Mouse (Mus musculus) activated CD4-positive, CD25-positive, alpha-beta regulatory T cell, adult 9 weeks (primary cell): Measurements from ENCODE around the gene Tssk6. TPM values are rescaled to one million over a fixed set of nuclear protein-coding genes. Genes with fewer than 3 reads are reported as not detected.

ENCODE experiments used
- polyA plus RNA-seq: library from polyadenylated mRNA; unstranded; fragments of 100-300 nt; shearing (Covaris generic); gene quantifications from one replicate; pipeline ENCODE4 v1.2.1, GENCODE M21; 2017

The Tssk6 gene
- 1.6 TPM for polyA plus RNA-seq

GRCm38 (mm10) chr8:69902163-69903062 lies at the start of gene Tssk6, which contains the start of the genes Ndufa13 and Yjefn3:
Gene Tssk6 (plus strand): TSS chr8:69902184.
Gene Ndufa13 (minus strand): TSS chr8:69902558.
Gene Yjefn3 (minus strand): TSS chr8:69902712.

GRCm38 (mm10) chr8:69887289-69888243 lies 14.4 kb upstream of the Tssk6 start, which contains the start of gene Cilp2:
Gene Cilp2 (minus strand): TSS chr8:69887687.

Other genes starting within 250 kb of the Tssk6 start
- 0.37 TPM for gene Zfp964, start 247.7 kb upstream of the Tssk6 start, polyA plus RNA-seq
- gene Zfp869, start 191.5 kb upstream of the Tssk6 start, polyA plus RNA-seq, result 59.3 TPM
- 10.9 TPM for gene Zfp963, start 152.2 kb upstream of the Tssk6 start, polyA plus RNA-seq
- gene Gm20422, start 127.3 kb upstream of the Tssk6 start, polyA plus RNA-seq, result not detected
- 20.3 TPM for gene Atp13a1, start 111.0 kb upstream of the Tssk6 start, polyA plus RNA-seq
- 33.3 TPM for gene Zfp866, start 111.0 kb upstream of the Tssk6 start, polyA plus RNA-seq
- 167 TPM for gene Gmip, start 93.5 kb upstream of the Tssk6 start, polyA plus RNA-seq
- gene Lpar2, start 79.8 kb upstream of the Tssk6 start, polyA plus RNA-seq, result 0.61 TPM
- 26.4 TPM for gene Pbx4, start 69.7 kb upstream of the Tssk6 start, polyA plus RNA-seq
- not detected for gene Cilp2, start 14.5 kb upstream of the Tssk6 start, polyA plus RNA-seq
- gene Ndufa13, start 374 bp downstream of the Tssk6 start, polyA plus RNA-seq, result 205 TPM
- 1.1 TPM for gene Yjefn3, start 528 bp downstream of the Tssk6 start, polyA plus RNA-seq
- gene Gatad2a, start 94.2 kb downstream of the Tssk6 start, polyA plus RNA-seq, result 24.7 TPM
- 41.9 TPM for gene Mau2, start 140.6 kb downstream of the Tssk6 start, polyA plus RNA-seq
- gene Sugp1, start 140.6 kb downstream of the Tssk6 start, polyA plus RNA-seq, result 68.9 TPM
- 1.3 TPM for gene Tm6sf2, start 170.7 kb downstream of the Tssk6 start, polyA plus RNA-seq
- not detected for gene Hapln4, start 181.3 kb downstream of the Tssk6 start, polyA plus RNA-seq
- gene Ncan, start 218.7 kb downstream of the Tssk6 start, polyA plus RNA-seq, result not detected
- 54.8 TPM for gene Nr2c2ap, start 229.1 kb downstream of the Tssk6 start, polyA plus RNA-seq
- gene Rfxank, start 237.0 kb downstream of the Tssk6 start, polyA plus RNA-seq, result 41.2 TPM
- 97.8 TPM for gene Borcs8, start 237.3 kb downstream of the Tssk6 start, polyA plus RNA-seq
- gene Mef2b, start 237.5 kb downstream of the Tssk6 start, polyA plus RNA-seq, result 2.6 TPM